Mouse (Mus musculus): ENCODE results near the gene Gpr156. TPM values are rescaled to one million over a fixed set of nuclear protein-coding genes. Genes with fewer than 3 reads are reported as not detected.

The Gpr156 gene
- polyA plus RNA-seq (2012; rRNA removed) = 0.91 and 0.98 TPM in 2 replicates

- no peak within 1 kb of the TSS for H3K27ac ChIP-seq (ENCODE audit: control insufficient read depth, insufficient read depth, low read depth, low read length)
Measured at GRCm38 (mm10) chr16:37916138-37916817, at the start of gene Gpr156. TSS of gene Gpr156 (plus strand) at chr16:37916496.

GRCm38 (mm10) chr16:37867791-37868505 lies 48.3 kb upstream of the Gpr156 start, which contains the start of gene Lrrc58:
TSS of gene Lrrc58 (plus strand) at chr16:37868389.
- Histone ChIP-seq H3K27me3 (ENCODE audit: control insufficient read depth, insufficient read depth, low read length) (no peaks in the 10 kb centered on the region), H3K4me1 (ENCODE audit: control insufficient read depth, insufficient read depth, low read length) (no peaks in the 10 kb centered on the region; the same call in 1 of the 2 replicates), H3K27ac (ENCODE audit: control insufficient read depth, insufficient read depth, low read depth, low read length) (peak within 1 kb of the TSS; percentile 99), H3K4me3 (ENCODE audit: control insufficient read depth, low read depth, low read length) (peak within 1 kb of the TSS; percentile 95), H3K36me3 (ENCODE audit: control insufficient read depth, insufficient read depth, low read length) (no peaks in the 10 kb centered on the region)
- TF ChIP-seq CTCF (IDR thresholded peaks at IDR 0.05; ENCODE audit: control insufficient read depth, insufficient read depth, insufficient replicate concordance, low read depth, low read length) = no peak
- peak; percentile 78 for TF ChIP-seq POLR2A (IDR thresholded peaks at IDR 0.05; ENCODE audit: control insufficient read depth, low read depth, low read length)

More at GRCm38 (mm10) chr16:37916138-37916817, at the start of gene Gpr156:
- Histone ChIP-seq H3K36me3 (ENCODE audit: control insufficient read depth, insufficient read depth, low read length) (no peaks in the 10 kb centered on the region), H3K4me3 (ENCODE audit: control insufficient read depth, low read depth, low read length) (peak within 1 kb of the TSS; percentile 70), H3K27me3 (ENCODE audit: control insufficient read depth, insufficient read depth, low read length) (peaks cover 4% of the 10 kb centered on the region; the same call in 1 of the 2 replicates), H3K4me1 (ENCODE audit: control insufficient read depth, insufficient read depth, low read length) (peaks cover 6% of the 10 kb centered on the region)
- no peak for TF ChIP-seq POLR2A (IDR thresholded peaks at IDR 0.05; ENCODE audit: control insufficient read depth, low read depth, low read length)
- TF ChIP-seq CTCF (IDR thresholded peaks at IDR 0.05; ENCODE audit: control insufficient read depth, insufficient read depth, insufficient replicate concordance, low read depth, low read length) = 0 out of 2 replicates have a peak, but pooled peaks have one; percentile 12

DNA sequence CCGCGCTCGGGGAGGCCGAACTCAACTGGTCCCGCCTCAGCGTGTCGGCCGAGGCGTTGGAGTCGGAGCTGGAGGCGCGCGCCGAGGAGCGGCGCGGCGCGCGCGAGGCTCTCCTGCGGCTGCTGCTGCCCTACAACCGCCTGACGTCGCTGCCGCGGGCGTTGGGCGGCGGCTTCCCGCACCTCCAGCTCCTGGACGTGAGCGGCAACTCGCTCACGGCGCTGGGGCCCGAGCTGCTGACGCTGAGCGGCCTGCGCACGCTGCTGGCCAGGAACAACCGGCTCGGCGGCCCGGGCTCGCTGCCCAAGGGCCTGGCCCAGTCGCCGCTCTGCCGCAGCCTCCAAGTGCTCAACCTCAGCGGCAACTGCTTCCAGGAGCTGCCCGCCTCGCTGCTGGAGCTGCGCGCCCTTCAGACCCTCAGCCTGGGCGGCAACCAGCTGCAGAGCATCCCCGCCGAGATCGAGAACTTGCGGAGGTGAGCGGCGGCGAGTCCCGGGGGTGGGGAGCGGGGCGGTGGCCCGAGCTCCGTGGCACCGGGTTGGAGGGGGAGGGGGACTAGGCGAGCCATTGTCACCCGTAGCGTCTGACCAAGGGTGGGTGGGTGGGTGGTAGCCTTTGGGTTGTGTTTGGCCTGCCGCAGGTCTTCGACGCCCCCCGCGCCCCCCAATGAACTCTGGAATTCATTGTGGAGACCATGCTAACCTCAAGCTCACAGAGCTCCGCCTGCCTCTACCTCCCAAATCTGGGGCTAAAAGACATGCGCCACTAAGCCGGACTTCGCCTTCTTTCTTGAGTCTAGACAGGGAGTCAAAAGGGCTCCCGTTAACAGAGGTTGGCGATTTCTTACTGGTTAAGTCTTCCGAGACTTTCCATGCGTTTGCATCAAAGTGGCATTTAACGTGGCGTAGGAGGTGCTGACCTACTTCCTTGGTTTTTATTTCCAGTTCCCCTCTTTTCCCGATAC lies 47.5 kb upstream of the Gpr156 start:
- Histone ChIP-seq H3K4me1 (ENCODE audit: control insufficient read depth, insufficient read depth, low read length) (no peaks in the 10 kb centered on the region; the same call in 1 of the 2 replicates), H3K27ac (ENCODE audit: control insufficient read depth, insufficient read depth, low read depth, low read length) (peak overlapping the region; percentile 99), H3K27me3 (ENCODE audit: control insufficient read depth, insufficient read depth, low read length) (no peaks in the 10 kb centered on the region), H3K36me3 (ENCODE audit: control insufficient read depth, insufficient read depth, low read length) (no peaks in the 10 kb centered on the region), H3K4me3 (ENCODE audit: control insufficient read depth, low read depth, low read length) (peak overlapping the region; percentile 95)
- TF ChIP-seq CTCF (IDR thresholded peaks at IDR 0.05; ENCODE audit: control insufficient read depth, insufficient read depth, insufficient replicate concordance, low read depth, low read length) (no peak), POLR2A (IDR thresholded peaks at IDR 0.05; ENCODE audit: control insufficient read depth, low read depth, low read length) (no peak; the same call in 1 of the 2 replicates)

DNA sequence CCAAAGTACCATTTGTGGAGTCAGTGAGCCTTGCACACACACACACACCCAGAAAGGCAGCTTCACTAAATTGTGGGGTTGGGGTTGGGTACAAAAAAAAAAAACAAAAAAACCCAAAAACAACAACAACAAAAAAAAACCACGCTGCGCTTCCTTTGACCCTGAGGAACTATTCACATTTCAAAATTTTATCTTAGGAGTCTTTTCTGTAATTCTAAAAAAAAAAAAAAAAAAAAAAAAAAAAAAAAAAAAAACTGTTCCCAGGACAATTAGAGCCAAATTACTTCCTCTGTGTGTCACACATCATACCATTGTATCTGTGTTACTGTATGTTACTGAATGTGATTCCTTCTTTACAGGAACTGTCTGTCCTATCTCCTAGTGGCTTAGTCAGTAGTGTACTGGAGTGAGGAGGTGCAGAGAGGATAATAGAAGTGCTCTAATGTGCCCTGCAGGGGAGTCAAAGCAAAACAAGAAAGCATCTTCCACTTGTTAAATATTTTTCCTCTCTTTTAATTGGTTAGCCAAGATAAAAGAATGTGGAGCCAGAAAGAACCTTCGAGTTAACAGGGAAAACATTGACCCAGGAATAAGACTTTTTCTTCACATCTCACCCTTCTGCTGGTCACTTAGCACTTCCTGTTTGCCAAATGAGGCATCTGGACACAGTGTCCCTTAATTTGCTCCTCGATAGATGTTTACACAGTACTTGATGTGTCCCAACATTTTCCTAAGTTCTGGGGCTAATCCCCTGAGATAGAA lies 46.6 kb upstream of the Gpr156 start:
- Histone ChIP-seq H3K36me3 (ENCODE audit: control insufficient read depth, insufficient read depth, low read length) (no peaks in the 10 kb centered on the region), H3K27me3 (ENCODE audit: control insufficient read depth, insufficient read depth, low read length) (no peaks in the 10 kb centered on the region), H3K4me3 (ENCODE audit: control insufficient read depth, low read depth, low read length) (peak overlapping the region; percentile 95), H3K4me1 (ENCODE audit: control insufficient read depth, insufficient read depth, low read length) (no peaks in the 10 kb centered on the region; the same call in 1 of the 2 replicates), H3K27ac (ENCODE audit: control insufficient read depth, insufficient read depth, low read depth, low read length) (peak overlapping the region; percentile 90)
- TF ChIP-seq POLR2A (IDR thresholded peaks at IDR 0.05; ENCODE audit: control insufficient read depth, low read depth, low read length) (no peak), CTCF (IDR thresholded peaks at IDR 0.05; ENCODE audit: control insufficient read depth, insufficient read depth, insufficient replicate concordance, low read depth, low read length) (no peak)

GRCm38 (mm10) chr16:37871112-37871715 lies 45.1 kb upstream of the Gpr156 start:
- Histone ChIP-seq H3K4me1 (ENCODE audit: control insufficient read depth, insufficient read depth, low read length) (no peaks in the 10 kb centered on the region; the same call in 1 of the 2 replicates), H3K4me3 (ENCODE audit: control insufficient read depth, low read depth, low read length) (no peak overlapping the region), H3K27me3 (ENCODE audit: control insufficient read depth, insufficient read depth, low read length) (no peaks in the 10 kb centered on the region), H3K36me3 (ENCODE audit: control insufficient read depth, insufficient read depth, low read length) (no peaks in the 10 kb centered on the region), H3K27ac (ENCODE audit: control insufficient read depth, insufficient read depth, low read depth, low read length) (peak overlapping the region; percentile 16; the same call in 1 of the 2 replicates)
- peak; percentile 5; the same call in 1 of the 2 replicates for TF ChIP-seq CTCF (IDR thresholded peaks at IDR 0.05; ENCODE audit: control insufficient read depth, insufficient read depth, insufficient replicate concordance, low read depth, low read length)
- TF ChIP-seq POLR2A (IDR thresholded peaks at IDR 0.05; ENCODE audit: control insufficient read depth, low read depth, low read length) = no peak

Data from testis, adult 2 months (tissue).